Mouse (Mus musculus): ENCODE data around the gene Rbms2. TPM values are rescaled to one million over a fixed set of nuclear protein-coding genes. Genes with fewer than 3 reads are reported as not detected.
"Not testable (repeated sequence)": the region's sequence is repeated elsewhere in the genome, so short reads cannot be mapped to it uniquely, and the experiment has no call there.

The Rbms2 gene
- polyA plus RNA-seq, 1 experiment from 2014 or later = 27.0 TPM

GRCm38 (mm10) chr10:128218387-128219117 lies 38.5 kb upstream of the Rbms2 start:
- no peaks in the 10 kb centered on the region for H3K4me1 ChIP-seq (replicated peaks; ENCODE audit: insufficient read depth, low read length)
- TF ChIP-seq CTCF (IDR thresholded peaks at IDR 0.05; ENCODE audit: low read depth) = no peak
- no peaks in the 10 kb centered on the region for H3K36me3 ChIP-seq (ENCODE audit: insufficient read depth, low read length)
- DNase-seq (ENCODE audit: low spot score) (no peak), ATAC-seq (replicated peaks; ENCODE audit: low FRiP score, low read depth) (no peak)
- no peaks in the 10 kb centered on the region for H3K9me3 ChIP-seq (replicated peaks; ENCODE audit: low read length)
- H3K27ac ChIP-seq = no peak overlapping the region
- WGBS = 93% methylated on average over 18 of the region's 18 CpGs
- 0 out of 2 replicates have a peak, but pooled peaks cover 2% of the 10 kb centered on the region for H3K27me3 ChIP-seq (ENCODE audit: insufficient read depth, low read length)
- no peak overlapping the region for H3K4me3 ChIP-seq (replicated peaks; ENCODE audit: low read depth, low read length)
- no peak overlapping the region for H3K4me2 ChIP-seq (ENCODE audit: low read length)
- H3K9ac ChIP-seq (ENCODE audit: low read depth, low read length) = no peak overlapping the region

- no peak overlapping the region for H3K27ac ChIP-seq
- 0 out of 2 replicates have a peak, but pooled peaks cover 2% of the 10 kb centered on the region for H3K27me3 ChIP-seq (ENCODE audit: insufficient read depth, low read length)
- H3K4me1 ChIP-seq (replicated peaks; ENCODE audit: insufficient read depth, low read length) = no peaks in the 10 kb centered on the region
- peak; percentile 14; the same call in 1 of the 2 replicates for TF ChIP-seq CTCF (IDR thresholded peaks at IDR 0.05; ENCODE audit: low read depth)
- 77% methylated on average over 5 of the region's 5 CpGs for WGBS
- ATAC-seq (replicated peaks; ENCODE audit: low FRiP score, low read depth) = no peak
- H3K36me3 ChIP-seq (ENCODE audit: insufficient read depth, low read length) = no peaks in the 10 kb centered on the region
- H3K9me3 ChIP-seq (replicated peaks; ENCODE audit: low read length) = no peaks in the 10 kb centered on the region
- DNase-seq (ENCODE audit: low spot score) = no peak
- no peak overlapping the region for H3K4me3 ChIP-seq (replicated peaks; ENCODE audit: low read depth, low read length)
- no peak overlapping the region for H3K9ac ChIP-seq (ENCODE audit: low read depth, low read length)
- H3K4me2 ChIP-seq (ENCODE audit: low read length) = no peak overlapping the region
Measured at GRCm38 (mm10) chr10:128214981-128215380, 34.9 kb upstream of the Rbms2 start.

GRCm38 (mm10) chr10:128214112-128214511 lies 34.0 kb upstream of the Rbms2 start:
- ATAC-seq (replicated peaks; ENCODE audit: low FRiP score, low read depth); H3K4me1 ChIP-seq (replicated peaks; ENCODE audit: insufficient read depth, low read length); H3K27ac ChIP-seq; H3K9me3 ChIP-seq (replicated peaks; ENCODE audit: low read length); DNase-seq (ENCODE audit: low spot score); H3K4me3 ChIP-seq (replicated peaks; ENCODE audit: low read depth, low read length); H3K27me3 ChIP-seq (ENCODE audit: insufficient read depth, low read length); H3K9ac ChIP-seq (ENCODE audit: low read depth, low read length); H3K36me3 ChIP-seq (ENCODE audit: insufficient read depth, low read length); H3K4me2 ChIP-seq (ENCODE audit: low read length): not testable (repeated sequence)
- WGBS = 89% methylated on average over 4 of the region's 4 CpGs

- Histone ChIP-seq H3K27ac (0 out of 2 replicates have a peak overlapping the region, but pooled peaks have one; percentile 27), H3K4me1 (replicated peaks; ENCODE audit: insufficient read depth, low read length) (no peaks in the 10 kb centered on the region), H3K9ac (ENCODE audit: low read depth, low read length) (peak overlapping the region; percentile 47), H3K27me3 (ENCODE audit: insufficient read depth, low read length) (0 out of 2 replicates have a peak, but pooled peaks cover 2% of the 10 kb centered on the region), H3K4me2 (ENCODE audit: low read length) (peak overlapping the region; percentile 67), H3K4me3 (replicated peaks; ENCODE audit: low read depth, low read length) (peak overlapping the region; percentile 33), H3K9me3 (replicated peaks; ENCODE audit: low read length) (no peaks in the 10 kb centered on the region), H3K36me3 (ENCODE audit: insufficient read depth, low read length) (0 out of 2 replicates have a peak, but pooled peaks cover 5% of the 10 kb centered on the region)
- peak; percentile 91 for DNase-seq (ENCODE audit: low spot score)
- peak; percentile 81 for TF ChIP-seq CTCF (IDR thresholded peaks at IDR 0.05; ENCODE audit: low read depth)
- under 1% methylated on average over 18 of the region's 18 CpGs for WGBS
- ATAC-seq (replicated peaks; ENCODE audit: low FRiP score, low read depth) = peak; percentile 58
Measured at GRCm38 (mm10) chr10:128212871-128213323, 32.8 kb upstream of the Rbms2 start.

GRCm38 (mm10) chr10:128212148-128212547 lies 32.1 kb upstream of the Rbms2 start:
- Histone ChIP-seq H3K4me1 (replicated peaks; ENCODE audit: insufficient read depth, low read length) (no peaks in the 10 kb centered on the region), H3K4me2 (ENCODE audit: low read length) (peak overlapping the region; percentile 93), H3K9ac (ENCODE audit: low read depth, low read length) (peak overlapping the region; percentile 69; the same call in 1 of the 2 replicates), H3K9me3 (replicated peaks; ENCODE audit: low read length) (no peaks in the 10 kb centered on the region), H3K36me3 (ENCODE audit: insufficient read depth, low read length) (0 out of 2 replicates have a peak, but pooled peaks cover 5% of the 10 kb centered on the region), H3K27ac (no peak overlapping the region; the same call in 1 of the 2 replicates), H3K4me3 (replicated peaks; ENCODE audit: low read depth, low read length) (peak overlapping the region; percentile 63), H3K27me3 (ENCODE audit: insufficient read depth, low read length) (0 out of 2 replicates have a peak, but pooled peaks cover 2% of the 10 kb centered on the region)
- no peak for DNase-seq (ENCODE audit: low spot score)
- WGBS = 49% methylated on average over 6 of the region's 6 CpGs
- no peak for TF ChIP-seq CTCF (IDR thresholded peaks at IDR 0.05; ENCODE audit: low read depth)
- no peak for ATAC-seq (replicated peaks; ENCODE audit: low FRiP score, low read depth)

- WGBS = under 1% methylated on average over 30 of the region's 30 CpGs
- H3K4me3 ChIP-seq (replicated peaks; ENCODE audit: low read depth, low read length) = peak within 1 kb of the TSS; percentile 63
- 0 out of 2 replicates have a peak, but pooled peaks cover 2% of the 10 kb centered on the region for H3K27me3 ChIP-seq (ENCODE audit: insufficient read depth, low read length)
- H3K9me3 ChIP-seq (replicated peaks; ENCODE audit: low read length) = no peaks in the 10 kb centered on the region
- DNase-seq (ENCODE audit: low spot score) (peak; percentile 93), ATAC-seq (replicated peaks; ENCODE audit: low FRiP score, low read depth) (peak; percentile 90)
- H3K4me1 ChIP-seq (replicated peaks; ENCODE audit: insufficient read depth, low read length) = no peaks in the 10 kb centered on the region
- H3K36me3 ChIP-seq (ENCODE audit: insufficient read depth, low read length) = 0 out of 2 replicates have a peak, but pooled peaks cover 7% of the 10 kb centered on the region
- H3K9ac ChIP-seq (ENCODE audit: low read depth, low read length) = peak within 1 kb of the TSS; percentile 69
- peak within 1 kb of the TSS; percentile 93 for H3K4me2 ChIP-seq (ENCODE audit: low read length)
- TF ChIP-seq CTCF (IDR thresholded peaks at IDR 0.05; ENCODE audit: low read depth) = peak; percentile 49
- no peak within 1 kb of the TSS; the same call in 1 of the 2 replicates for H3K27ac ChIP-seq
Measured at GRCm38 (mm10) chr10:128211390-128212108, 31.5 kb upstream of the Rbms2 start, which contains the start of gene Spryd4. Spryd4 (minus strand) TSS chr10:128211807.

All from kidney, postnatal 0 days (tissue).